Mouse (Mus musculus) adrenal gland, postnatal 25 days (tissue): Measurements from ENCODE around the gene Cyp2a22. TPM values are rescaled to one million over a fixed set of nuclear protein-coding genes. Genes with fewer than 3 reads are reported as not detected.
"Not testable (repeated sequence)": the region's sequence is repeated elsewhere in the genome, so short reads cannot be mapped to it uniquely, and the experiment has no call there.

Experiments used
- DNase-seq: peaks from one replicate; pipeline ENCODE4 v3.0.0; 2021; ENCODE audit warnings: mixed read lengths
- long read RNA-seq: library from polyadenylated mRNA; stranded (forward); transcript quantifications from one replicate; pipeline ENCODE4 v2.0.0, GENCODE M21; 2021
- total RNA-seq: library from RNA; stranded (reverse); gene quantifications from 2 replicates; pipeline ENCODE4 v1.2.3, GENCODE M21; 2021

Cyp2a22 gene
- 1.2 TPM in 1 of 2 replicates, not detected in the other for total RNA-seq
- long read RNA-seq, partial matches to known transcripts, result 1 of 2 reads
- long read RNA-seq, other reads (novel, unspliced or antisense), result 1 of 2 reads

DNA sequence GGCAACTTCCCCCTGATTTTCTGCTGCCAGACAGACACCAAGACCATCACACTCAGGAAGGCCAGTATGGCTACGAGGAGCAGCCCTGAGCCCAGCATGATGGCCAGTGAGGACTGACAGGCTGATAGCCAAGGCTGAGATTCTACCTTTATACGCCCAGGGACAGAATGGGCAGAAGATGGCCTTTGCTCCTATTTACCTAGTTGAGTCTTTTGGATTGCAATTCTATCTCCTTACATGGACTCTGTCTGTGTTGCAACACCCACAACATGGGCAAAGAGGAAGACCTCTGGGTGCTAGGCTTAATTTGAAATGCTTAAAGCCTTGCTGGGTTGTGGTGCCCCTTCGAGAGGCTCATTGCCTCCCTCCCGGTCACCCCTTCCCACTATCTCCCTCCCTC is at the start of gene Cyp2a22:
Cyp2a22 (minus strand) TSS at position 123 of the 400 bp plus-strand sequence.
- DNase-seq, result no peak

DNA sequence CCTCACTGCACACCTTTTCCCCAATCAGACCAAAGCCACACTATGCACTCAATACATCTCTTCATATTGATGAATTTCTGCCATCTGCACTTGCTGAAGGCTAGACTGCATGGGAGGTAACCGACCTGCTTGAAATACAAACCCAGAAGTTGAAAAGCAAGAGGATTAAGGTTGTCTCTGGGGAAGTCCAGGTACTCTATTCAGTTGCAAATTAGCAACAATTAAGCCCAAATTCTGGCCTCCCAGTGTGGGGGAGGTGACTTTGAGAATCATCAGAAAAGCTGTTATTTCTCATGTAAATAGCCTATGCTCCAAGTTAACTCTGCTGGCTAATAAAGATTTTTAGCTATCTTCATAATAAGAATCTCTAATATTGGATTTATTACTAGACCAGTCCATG is 44.0 kb upstream of the Cyp2a22 start:
- not testable (repeated sequence) for DNase-seq

DNA sequence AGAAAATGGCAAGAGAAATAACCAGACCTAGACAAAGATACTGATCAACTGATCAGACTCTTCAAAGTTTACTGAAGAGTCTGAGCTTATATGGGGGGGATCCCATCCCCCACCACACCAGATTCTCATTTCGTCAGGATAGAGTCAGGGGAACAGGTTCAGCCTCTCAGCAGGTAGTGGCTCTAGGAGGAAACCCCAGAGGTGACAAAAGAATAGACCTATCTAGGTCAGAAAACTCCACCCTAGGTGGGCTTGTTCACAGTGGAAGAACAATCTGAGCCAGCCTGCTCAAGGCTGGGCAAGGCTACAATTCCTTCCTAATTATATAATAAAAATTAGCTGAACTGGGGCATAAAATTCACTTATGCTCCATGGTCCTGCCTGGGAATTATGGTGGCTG is 43.4 kb upstream of the Cyp2a22 start:
- no peak for DNase-seq

DNA sequence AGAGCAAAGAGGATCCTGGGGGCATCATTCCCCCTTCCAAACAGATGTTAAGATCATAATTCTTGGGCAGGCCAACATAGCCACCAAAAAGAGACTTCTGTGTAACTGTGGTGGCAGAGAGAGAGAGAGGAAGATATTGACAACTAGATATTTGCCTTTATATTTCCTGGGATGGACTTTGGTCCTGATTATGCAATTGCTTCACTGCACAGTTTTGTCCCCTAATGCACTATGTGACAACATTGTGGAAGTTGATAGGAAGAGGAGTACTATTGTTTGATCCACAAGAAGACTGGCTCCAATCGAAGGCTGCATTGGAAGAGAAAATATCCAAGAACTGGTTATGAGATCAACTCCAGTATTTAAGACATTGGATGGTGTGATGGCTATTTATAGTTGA is 42.8 kb upstream of the Cyp2a22 start:
- DNase-seq, result not testable (repeated sequence)

DNA sequence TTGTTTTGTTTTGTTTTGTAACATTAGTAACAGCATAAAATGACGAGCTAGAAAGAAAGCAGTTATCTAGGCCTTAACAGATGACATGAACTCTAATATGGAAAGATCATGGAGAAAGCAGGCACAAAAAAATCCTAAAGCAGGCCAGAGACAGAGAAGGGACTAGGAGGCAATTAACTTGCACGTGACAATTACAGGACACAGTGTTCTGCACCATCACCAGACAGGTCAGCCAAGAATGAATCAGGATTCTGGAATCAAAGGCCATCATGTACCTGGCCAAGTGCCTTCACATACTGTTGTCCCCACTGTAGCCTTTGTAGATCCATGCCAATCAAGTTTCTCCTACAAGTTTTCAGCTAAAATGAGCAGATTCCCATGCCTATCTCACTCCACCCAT is 42.3 kb upstream of the Cyp2a22 start:
- not testable (repeated sequence) for DNase-seq

DNA sequence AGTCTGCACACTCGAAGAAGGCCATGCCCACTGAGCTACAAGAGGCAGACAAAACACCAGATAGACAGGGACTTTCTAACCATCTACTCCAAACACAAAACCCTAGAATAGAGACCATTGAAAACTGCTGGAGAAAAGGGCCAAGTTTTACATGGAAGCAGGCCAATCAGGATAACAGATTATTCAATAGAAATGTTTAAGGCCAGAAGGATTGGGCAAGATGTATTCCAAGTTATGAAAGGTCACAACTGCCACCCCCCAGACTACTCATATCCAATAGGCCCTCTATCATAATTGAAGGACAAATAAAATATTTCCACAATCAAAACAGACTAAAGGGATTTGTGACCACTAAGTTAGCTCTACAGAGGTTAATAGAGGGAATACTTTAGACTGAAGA is 23.2 kb upstream of the Cyp2a22 start:
- DNase-seq, result not testable (repeated sequence)

DNA sequence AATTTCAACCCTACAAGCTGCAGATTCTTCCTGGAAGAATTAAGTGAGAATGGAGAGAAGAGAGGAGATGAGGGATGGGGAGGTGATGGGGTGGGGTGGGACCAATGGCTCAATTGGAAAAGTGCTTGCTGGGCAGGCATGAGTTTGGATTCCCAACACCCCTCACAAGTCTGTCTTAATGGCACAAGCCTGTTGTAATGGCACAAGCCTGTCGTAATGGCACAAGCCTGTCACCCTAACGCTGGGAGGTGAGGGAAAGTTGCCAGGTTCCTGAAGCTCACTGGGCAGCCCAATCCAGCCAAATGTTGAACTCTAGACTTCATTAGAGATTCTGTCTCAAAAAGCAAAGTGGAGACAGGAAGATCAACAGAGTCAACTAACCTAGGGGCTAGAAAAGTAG is 14.1 kb upstream of the Cyp2a22 start:
- peak; percentile 2 for DNase-seq

DNA sequence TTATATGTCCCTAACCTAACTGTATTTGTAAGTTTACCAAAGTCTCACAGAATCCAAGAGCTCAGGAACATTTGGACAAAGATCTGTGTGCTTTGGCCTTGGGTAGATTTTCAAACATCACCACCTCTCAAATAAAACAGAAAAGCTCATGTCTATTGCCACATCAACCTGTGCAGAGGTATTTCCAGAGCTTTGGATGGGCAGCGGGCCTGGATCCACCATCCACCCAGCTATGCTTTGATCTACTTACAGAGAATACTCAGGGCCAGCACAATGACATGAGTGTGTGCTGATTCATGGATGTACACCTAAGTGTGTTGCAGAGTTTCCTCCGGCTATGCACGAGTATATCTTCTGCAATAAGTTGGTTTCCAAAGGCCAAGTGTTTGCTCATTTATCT is 13.5 kb upstream of the Cyp2a22 start:
- DNase-seq, result not testable (repeated sequence)

DNA sequence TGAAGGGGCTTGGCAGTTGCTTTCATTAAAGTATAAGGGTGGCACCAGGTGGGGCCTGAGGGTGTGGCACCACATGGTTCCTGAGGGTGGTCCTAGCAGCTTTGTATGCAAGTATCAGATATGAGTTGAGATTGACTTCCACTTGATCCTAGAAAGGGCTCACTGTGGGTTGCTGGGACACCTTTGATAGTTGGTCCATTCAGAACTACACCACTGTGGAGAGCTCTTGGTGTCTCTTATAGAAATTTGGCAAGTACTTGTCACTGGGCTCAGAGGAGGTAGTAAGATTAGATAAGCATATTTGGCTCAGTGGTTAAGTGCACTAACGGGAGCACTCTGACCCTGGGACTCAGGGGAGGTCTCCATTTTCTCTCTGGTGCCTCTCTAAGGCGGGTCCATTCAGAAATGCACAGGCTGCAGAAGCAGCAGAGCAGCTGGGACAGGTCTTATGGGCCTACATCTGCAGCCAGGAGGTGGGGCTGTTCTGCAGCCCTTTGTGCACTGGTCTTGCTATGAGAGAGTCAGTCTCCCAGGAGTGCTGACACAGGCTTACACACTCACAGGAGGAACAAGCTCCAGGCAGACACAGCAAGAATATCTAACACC is 2.2 kb upstream of the Cyp2a22 start:
- DNase-seq, result not testable (repeated sequence)

DNA sequence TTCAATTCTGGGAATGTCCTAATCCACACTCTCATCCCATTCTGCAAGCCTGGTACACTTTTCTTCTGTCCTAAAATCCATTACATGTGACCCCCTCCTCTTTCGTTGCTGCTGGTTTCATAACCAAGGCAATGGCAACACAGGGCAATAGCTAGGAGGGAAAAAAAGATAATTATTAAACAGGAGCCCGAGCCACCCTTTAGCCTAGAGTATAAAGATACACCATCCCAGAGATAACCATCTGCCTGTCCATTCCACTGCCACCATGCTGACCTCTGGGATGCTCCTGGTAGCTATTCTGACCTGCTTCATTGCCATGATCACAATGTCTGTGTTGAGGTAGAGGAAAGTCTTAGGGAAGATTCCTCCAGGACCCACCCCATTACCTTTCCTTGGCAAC is 22.1 kb downstream of the Cyp2a22 start:
- not testable (repeated sequence) for DNase-seq

Other genes with a start within 250 kb of the Cyp2a22 start
- not detected in 2 replicates for gene Cyp2b19, start 182.2 kb downstream of the Cyp2a22 start, total RNA-seq
- not detected in 2 replicates for gene Cyp2g1, start 130.5 kb downstream of the Cyp2a22 start, total RNA-seq
- 0.49 and 7.2 TPM in 2 replicates for gene Cyp2a5, start 104.1 kb downstream of the Cyp2a22 start, total RNA-seq
- 1.8 and 9.6 TPM in 2 replicates for gene Cyp2a12, start 89.7 kb upstream of the Cyp2a22 start, total RNA-seq
- gene Cyp2f2, start 180.5 kb upstream of the Cyp2a22 start, total RNA-seq, result 1,420 and 1,521 TPM in 2 replicates
- gene Cyp2t4, start 214.3 kb upstream of the Cyp2a22 start, total RNA-seq, result not detected in 2 replicates
- 108 and 120 TPM in 2 replicates for gene Egln2, start 227.4 kb upstream of the Cyp2a22 start, total RNA-seq
- 65.7 and 78.2 TPM in 2 replicates for gene Rab4b, start 239.5 kb upstream of the Cyp2a22 start, total RNA-seq
- gene Gm21983, start 241.7 kb upstream of the Cyp2a22 start, total RNA-seq, result 0.62 TPM in 1 of 2 replicates, not detected in the other
- gene Mia, start 241.8 kb upstream of the Cyp2a22 start, total RNA-seq, result not detected in 2 replicates